Mouse (Mus musculus) megakaryocyte progenitor cell, adult 5-6 weeks (primary cell): Measurements from ENCODE around the gene Ror1. TPM values are rescaled to one million over a fixed set of nuclear protein-coding genes. Genes with fewer than 3 reads are reported as not detected.

Experiments
- ATAC-seq: replicated peaks from 2 replicates; pipeline ENCODE4 v1.8.0; 2016; ENCODE audit warnings: mild to moderate bottlenecking, moderate TSS enrichment, inconsistent platforms; ENCODE audit not compliant: poor library complexity
- total RNA-seq, 2 experiments: library from RNA; stranded (forward) in 1 of 2; stranded (reverse) in 1 of 2; fragments of 157-497, 149-512 nt in 1 of 2; fragments of 200-1000 nt in 1 of 2; gene quantifications; 2 replicates each; pipeline versions ENCODE4 v1.2.3 to v1.2.4; 2015 to 2017

Gene Ror1
- not detected in 2 replicates for total RNA-seq (2015)
- total RNA-seq (2017): not detected in 2 replicates

GRCm38 (mm10) chr4:100095685-100096595, at the start of gene Ror1:
Gene Ror1, plus strand, starts transcription at chr4:100095791.
- peak; percentile 96 for ATAC-seq

- no peak for ATAC-seq
These were observed 48.5 kb upstream of the Ror1 start for GRCm38 (mm10) chr4:100047066-100047465.

GRCm38 (mm10) chr4:100048351-100048950, 47.1 kb upstream of the Ror1 start:
- ATAC-seq: no peak

- peak; percentile 12; the same call in 1 of the 2 replicates for ATAC-seq
These were observed 43.8 kb upstream of the Ror1 start for GRCm38 (mm10) chr4:100051767-100052166.

- peak; percentile 92 for ATAC-seq
These were observed 43.3 kb upstream of the Ror1 start for GRCm38 (mm10) chr4:100052258-100052657.

GRCm38 (mm10) chr4:100056046-100056445, 39.5 kb upstream of the Ror1 start:
- ATAC-seq: no peak

- ATAC-seq: no peak
These were observed 39.1 kb upstream of the Ror1 start for GRCm38 (mm10) chr4:100056446-100056845.

GRCm38 (mm10) chr4:100057381-100057780, 38.2 kb upstream of the Ror1 start:
- no peak for ATAC-seq

GRCm38 (mm10) chr4:100058631-100059030, 37.0 kb upstream of the Ror1 start:
- ATAC-seq: no peak

GRCm38 (mm10) chr4:100059811-100060210, 35.8 kb upstream of the Ror1 start:
- ATAC-seq: no peak

- no peak for ATAC-seq
These were observed 34.1 kb upstream of the Ror1 start for GRCm38 (mm10) chr4:100061396-100062066.

GRCm38 (mm10) chr4:100065686-100066085, 29.9 kb upstream of the Ror1 start:
- ATAC-seq: no peak

GRCm38 (mm10) chr4:100070101-100070500, 25.5 kb upstream of the Ror1 start:
- ATAC-seq: peak; percentile 72

GRCm38 (mm10) chr4:100096596-100097181, 1.1 kb downstream of the Ror1 start:
- ATAC-seq: no peak

GRCm38 (mm10) chr4:100097364-100097979, 1.9 kb downstream of the Ror1 start:
- no peak for ATAC-seq

GRCm38 (mm10) chr4:100101066-100101820, 5.7 kb downstream of the Ror1 start:
- ATAC-seq: no peak

GRCm38 (mm10) chr4:100101844-100102243, 6.3 kb downstream of the Ror1 start:
- ATAC-seq: no peak

- no peak for ATAC-seq
These were observed 8.7 kb downstream of the Ror1 start for GRCm38 (mm10) chr4:100104241-100104640.

- no peak for ATAC-seq
These were observed 12.0 kb downstream of the Ror1 start for GRCm38 (mm10) chr4:100107593-100107992.

GRCm38 (mm10) chr4:100108551-100108950, 13.0 kb downstream of the Ror1 start:
- ATAC-seq: no peak
